Mouse (Mus musculus) left cerebral cortex, adult 18-20 months (tissue): ENCODE data around the gene Soga3. TPM values are rescaled to one million over a fixed set of nuclear protein-coding genes. Genes with fewer than 3 reads are reported as not detected.

Source experiments
- DNase-seq, 2 experiments: peaks; one replicate each; pipeline ENCODE4 v3.0.0; 2021 to 2022; ENCODE audit warnings: low spot score in 2 of 2, mixed read lengths in 1 of 2
- total RNA-seq, 2 experiments: library from RNA; stranded (reverse); gene quantifications; 2 replicates each; pipeline ENCODE4 v1.2.3; 2021

Gene Soga3
- total RNA-seq, 2 experiments from 2014 or later = 169 to 170 TPM

- peak; percentile 34 to 35 for DNase-seq
These were observed 63.1 kb downstream of the Soga3 start for GRCm38 (mm10) chr10:29206730-29207129.

- no peak for DNase-seq
These were observed 65.1 kb downstream of the Soga3 start for GRCm38 (mm10) chr10:29208735-29209134.

GRCm38 (mm10) chr10:29211453-29211852, 67.8 kb downstream of the Soga3 start, which contains the start of gene 9330159F19Rik:
Gene 9330159F19Rik (plus strand): TSS chr10:29211606.
- peak in 1 of 2 experiments; percentile 52 for DNase-seq

GRCm38 (mm10) chr10:29213534-29214100, 70.0 kb downstream of the Soga3 start:
- peak in 1 of 2 experiments; percentile 43 for DNase-seq

GRCm38 (mm10) chr10:29216957-29217356, 73.3 kb downstream of the Soga3 start:
- DNase-seq = no peak

GRCm38 (mm10) chr10:29217451-29217850, 73.8 kb downstream of the Soga3 start:
- no peak for DNase-seq

- no peak for DNase-seq
These were observed 81.7 kb downstream of the Soga3 start for GRCm38 (mm10) chr10:29225329-29225728.

GRCm38 (mm10) chr10:29231208-29231607, 87.6 kb downstream of the Soga3 start:
- no peak for DNase-seq

Other genes starting within 250 kb of the Soga3 start
- gene 2310057J18Rik, start 157.5 kb upstream of the Soga3 start, total RNA-seq = not detected
- gene Gm49353, start 55.1 kb downstream of the Soga3 start, total RNA-seq = 10 to 100 TPM; 17.1 to 28.3 TPM
- gene 9330159F19Rik, start 67.8 kb downstream of the Soga3 start, total RNA-seq = 10 to 100 TPM; 74.3 to 76.2 TPM
- gene Echdc1, start 169.3 kb downstream of the Soga3 start, total RNA-seq = 10 to 100 TPM; 29.6 to 30.9 TPM
- 100 to 1,000 TPM in 1 of 2 experiments, 10 to 100 TPM in 1; 97.2 to 103 TPM for gene Rnf146, start 218.6 kb downstream of the Soga3 start, total RNA-seq